Mouse (Mus musculus): ENCODE data around the gene Helt. TPM values are rescaled to one million over a fixed set of nuclear protein-coding genes. Genes with fewer than 3 reads are reported as not detected.
"Not testable (repeated sequence)": the region's sequence is repeated elsewhere in the genome, so short reads cannot be mapped to it uniquely, and the experiment has no call there.

Helt gene
- total RNA-seq, 2 experiments from 2014 or later = not detected

DNA sequence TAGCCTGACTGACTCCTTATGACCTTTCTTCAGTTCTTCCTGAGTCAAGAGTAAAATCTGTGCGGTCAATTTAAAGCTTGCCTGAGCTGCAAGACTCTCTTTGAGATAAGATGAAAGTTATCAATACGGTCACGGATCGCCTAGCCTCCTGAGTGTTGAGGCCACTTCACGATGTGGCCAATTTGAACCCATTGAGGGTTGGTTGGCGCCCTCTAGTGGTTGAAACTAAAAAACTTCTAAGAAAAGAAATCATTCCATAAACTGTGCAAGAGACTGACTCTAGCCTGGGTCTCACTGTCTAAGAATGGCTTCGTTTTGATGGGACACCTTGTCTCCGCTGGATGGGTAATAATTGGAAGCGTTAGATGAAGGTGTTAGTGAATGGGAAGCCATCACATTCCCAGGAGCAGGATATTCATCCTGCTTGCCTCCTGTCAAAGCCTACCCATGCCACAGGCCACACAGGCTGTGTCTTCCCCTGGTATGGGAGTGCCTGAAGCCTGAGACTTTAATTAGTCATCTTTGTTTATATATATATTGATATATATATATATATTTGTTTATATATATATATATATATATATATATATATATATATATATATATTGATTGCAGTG, 11.4 kb upstream of the Helt start:
- DNase-seq (ENCODE audit: low spot score in 2 of 2) = peak; percentile 38 to 44
- intact Hi-C loops (cut with DNase I) = loop anchor here (1.0 kb wide), 1 partner anchor 64 kb away; no protein-coding TSS in a partner anchor

DNA sequence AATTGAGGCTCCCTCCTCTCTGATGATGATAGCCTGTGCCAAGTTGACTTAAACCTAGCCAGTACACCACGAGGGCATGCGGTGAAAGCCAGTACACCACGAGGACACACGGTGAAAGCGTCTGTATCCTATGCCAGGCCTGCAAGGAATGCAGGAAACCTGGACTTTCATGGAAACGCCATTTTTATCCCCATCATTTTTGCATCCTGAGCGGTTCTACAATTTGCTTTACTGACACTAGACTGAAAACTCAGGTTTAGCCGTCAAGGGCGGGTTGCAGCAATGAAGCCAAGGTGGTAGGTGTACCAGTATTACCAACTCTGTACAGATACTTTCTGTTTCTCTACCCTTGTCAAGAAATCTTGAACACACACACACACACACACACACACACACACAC, 7.7 kb upstream of the Helt start:
- intact Hi-C loops (cut with DNase I) = no loop called here
- DNase-seq (ENCODE audit: low spot score in 2 of 2) = no peak

DNA sequence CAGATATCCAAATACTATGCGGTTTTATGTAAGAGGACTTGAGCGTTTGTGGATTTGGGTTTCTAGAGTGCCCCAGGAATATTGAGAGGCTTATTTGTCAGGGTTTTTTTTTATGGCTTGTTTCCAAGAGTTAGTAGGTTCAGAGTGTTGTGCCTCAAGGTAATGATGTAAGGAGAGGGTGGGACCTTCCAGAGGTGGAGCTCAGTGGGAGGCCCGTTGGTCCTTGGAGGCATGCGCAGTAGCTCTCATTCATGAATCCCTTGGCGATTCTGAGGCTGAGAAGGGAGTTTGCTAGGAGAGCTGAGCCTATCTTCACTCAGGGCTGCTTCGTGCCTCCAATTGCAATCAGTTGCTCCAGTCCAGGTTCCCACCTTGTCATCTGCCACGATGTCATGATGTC, 4.4 kb upstream of the Helt start:
- no peak for DNase-seq (ENCODE audit: low spot score in 2 of 2)
- intact Hi-C loops (cut with DNase I) = no loop called here

DNA sequence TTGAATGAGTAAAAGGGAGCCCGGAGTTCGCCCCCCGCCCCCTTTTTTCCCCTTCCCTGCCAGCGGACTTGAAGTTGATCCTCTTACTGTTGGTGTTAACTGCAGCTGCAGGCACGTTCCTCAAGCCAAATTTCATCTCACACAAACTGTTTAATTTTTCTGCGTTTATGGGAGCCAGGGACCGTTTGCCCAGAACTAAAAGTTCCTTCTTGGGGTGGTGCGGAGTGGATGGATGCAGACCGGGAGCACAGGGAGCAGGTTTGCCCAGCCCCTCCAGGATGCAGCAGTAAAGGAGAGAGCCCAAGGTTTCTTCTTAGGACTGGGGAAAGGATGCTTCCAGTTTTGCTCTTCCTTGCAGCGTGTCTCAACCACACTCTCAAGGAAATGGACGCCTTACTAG, 2.1 kb upstream of the Helt start:
- intact Hi-C loops (cut with DNase I) = no loop called here
- DNase-seq (ENCODE audit: low spot score in 2 of 2) = no peak

DNA sequence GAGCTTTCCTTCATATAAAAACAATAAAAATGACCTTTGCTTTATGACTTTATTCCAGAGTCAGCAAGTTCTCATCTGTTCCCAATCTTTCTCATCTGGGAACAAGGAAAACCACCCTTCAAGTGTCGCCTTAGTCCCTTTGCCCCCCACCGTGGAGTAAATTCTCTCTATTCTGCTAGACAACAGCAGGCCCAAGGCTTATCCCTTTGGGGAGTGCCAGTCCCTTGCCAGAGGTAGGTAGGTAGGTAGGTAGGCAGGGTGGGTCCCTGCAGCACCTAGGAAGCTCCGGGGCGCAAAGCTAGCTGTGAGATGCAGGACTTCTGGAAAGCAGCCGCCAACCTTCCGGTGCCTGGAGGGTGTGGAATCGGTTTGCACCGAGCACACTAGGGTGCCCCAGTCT, 1.5 kb upstream of the Helt start:
- no peak for DNase-seq (ENCODE audit: low spot score in 2 of 2)
- intact Hi-C loops (cut with DNase I) = no loop called here

DNA sequence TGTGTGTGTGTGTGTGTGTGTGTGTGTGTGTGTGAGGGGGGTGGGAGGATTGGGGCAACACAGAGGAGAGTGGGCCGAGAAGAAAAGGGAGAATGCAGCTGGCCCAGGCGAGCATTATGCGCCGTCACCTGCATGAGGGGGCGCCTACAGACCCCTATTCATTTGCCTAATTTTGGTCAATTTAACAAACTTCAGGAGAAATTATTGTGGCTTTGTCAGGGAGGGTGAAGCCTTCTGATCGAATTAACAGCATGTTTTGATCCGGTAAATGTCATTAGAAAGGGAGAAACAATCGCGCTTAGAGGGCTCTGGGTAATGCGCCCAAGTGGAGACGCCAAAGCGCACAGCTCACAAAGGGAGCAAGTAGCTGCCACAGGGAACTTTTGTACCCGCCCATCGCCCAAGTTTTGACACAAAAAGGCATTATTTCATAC, 647 bp upstream of the Helt start:
- DNase-seq (ENCODE audit: low spot score in 2 of 2) = no peak
- intact Hi-C loops (cut with DNase I) = no loop called here

DNA sequence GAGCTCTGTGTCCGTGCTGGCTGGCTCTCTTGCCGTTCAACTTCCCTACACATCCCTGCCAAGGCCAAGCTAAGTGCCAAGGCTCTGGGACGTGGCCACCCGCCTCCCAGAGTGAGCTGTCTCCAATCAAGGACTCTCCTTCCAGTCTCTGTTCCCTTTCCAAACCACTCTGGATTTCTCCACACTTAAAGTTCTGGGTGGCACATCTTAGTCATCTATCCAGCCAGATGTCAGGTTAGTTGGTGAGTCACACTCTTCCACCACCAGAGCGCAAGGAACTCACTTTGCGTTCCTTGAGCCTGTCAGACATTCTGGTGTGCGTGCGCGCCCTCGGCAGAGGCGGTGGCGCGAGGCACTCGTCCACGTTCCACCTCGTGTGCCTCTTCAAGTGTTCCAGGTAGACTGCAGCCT, 725 bp downstream of the Helt start:
- intact Hi-C loops (cut with DNase I) = no loop called here
- DNase-seq (ENCODE audit: low spot score in 2 of 2) = peak; percentile 17 to 43

DNA sequence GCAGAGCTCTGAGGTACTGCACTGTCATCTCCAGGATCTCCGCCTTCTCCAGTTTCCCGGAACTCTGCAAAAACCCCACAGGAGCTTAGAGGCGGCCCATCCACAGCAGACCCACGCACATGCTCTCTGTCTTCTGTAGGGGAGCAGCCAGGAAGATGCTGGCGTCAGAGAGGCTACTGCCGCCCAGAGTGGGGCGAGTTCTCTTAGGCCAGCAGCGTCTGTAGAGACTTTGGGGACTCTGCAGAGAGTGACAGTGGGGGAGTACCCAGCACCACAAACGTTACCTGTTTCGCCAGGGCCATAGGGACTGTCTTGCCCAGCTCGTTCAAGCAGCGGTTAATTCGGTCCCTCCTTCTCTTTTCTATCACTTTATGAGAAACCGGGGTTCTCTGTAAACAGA, 1.3 kb downstream of the Helt start:
- intact Hi-C loops (cut with DNase I) = no loop called here
- DNase-seq (ENCODE audit: low spot score in 2 of 2) = no peak

DNA sequence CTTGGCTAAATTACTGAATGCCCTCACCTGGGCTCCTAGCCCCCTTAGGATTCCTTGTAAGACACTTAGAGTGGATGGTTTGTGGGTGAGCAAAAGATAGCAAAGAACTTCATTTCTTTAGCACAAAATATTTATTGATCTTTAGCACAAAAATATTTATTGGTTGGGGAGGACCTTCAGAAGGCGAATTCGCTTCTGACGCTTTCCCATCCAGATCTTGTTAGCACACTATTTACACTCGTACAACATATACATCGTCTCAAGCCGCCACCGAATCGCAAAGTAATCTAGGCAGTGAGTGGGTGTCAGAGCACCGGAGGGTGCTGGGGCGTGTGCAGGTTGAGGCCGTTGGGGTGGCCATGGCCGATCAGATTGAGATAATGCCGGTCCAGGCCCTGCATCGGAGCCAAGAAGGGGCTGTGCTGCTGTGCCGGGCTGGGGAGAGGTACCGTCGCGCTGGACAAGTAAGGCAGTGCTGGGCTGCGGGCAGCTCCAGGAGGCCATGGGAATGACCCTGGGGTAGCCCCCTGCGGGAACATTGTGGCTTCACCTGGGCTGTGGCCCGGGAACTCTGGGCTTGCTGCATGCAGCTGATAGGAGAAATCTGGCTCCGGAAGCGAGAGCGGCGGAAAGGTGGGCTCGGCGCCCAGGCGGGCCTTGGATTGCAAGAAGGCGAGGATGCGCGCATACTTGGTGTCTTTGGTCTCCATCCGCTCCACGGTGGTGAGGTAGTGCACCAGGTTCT, 2.4 kb downstream of the Helt start:
- intact Hi-C loops (cut with DNase I) = no loop called here
- no peak for DNase-seq (ENCODE audit: low spot score in 2 of 2)

DNA sequence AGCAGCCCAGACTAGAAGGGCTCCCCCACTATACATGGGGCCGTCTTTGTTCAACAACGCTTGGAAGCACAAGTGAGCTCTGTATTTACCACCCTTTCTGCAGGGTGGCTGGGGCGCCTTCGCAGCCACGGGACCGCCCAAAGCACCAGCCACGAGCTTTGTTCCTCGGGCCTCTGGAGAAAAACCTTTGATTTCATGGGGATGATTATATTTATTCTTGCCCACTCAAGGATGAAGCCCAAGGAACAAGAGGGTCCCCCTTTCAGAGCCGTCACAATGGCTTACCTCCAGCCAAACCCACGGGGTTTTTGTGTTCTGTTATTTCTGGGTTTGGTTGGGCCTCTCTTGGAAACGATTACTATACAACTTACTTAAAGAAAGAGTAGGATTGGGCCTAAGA, 5.2 kb downstream of the Helt start:
- DNase-seq (ENCODE audit: low spot score in 2 of 2) = no peak
- intact Hi-C loops (cut with DNase I) = no loop called here

DNA sequence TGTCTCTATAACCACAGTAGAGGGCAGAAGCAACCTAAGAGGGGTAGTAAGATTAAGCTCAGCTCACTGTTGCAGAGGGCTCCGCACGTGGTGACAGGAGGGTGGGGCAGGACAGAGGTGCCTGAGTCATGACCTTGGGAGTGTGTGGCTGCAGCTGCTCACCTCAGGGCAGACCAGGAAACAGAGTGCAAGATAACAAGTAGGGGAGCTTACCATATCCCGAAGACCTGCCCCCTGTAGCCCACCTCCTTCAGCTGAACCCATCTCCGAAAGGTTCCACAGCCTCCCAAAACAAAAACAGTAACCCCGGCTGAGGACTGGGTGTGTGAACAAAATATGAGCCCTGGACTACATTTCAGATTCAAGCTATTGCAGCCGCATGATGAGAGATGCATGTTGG, 6.5 kb downstream of the Helt start:
- intact Hi-C loops (cut with DNase I) = no loop called here
- no peak for DNase-seq (ENCODE audit: low spot score in 2 of 2)

DNA sequence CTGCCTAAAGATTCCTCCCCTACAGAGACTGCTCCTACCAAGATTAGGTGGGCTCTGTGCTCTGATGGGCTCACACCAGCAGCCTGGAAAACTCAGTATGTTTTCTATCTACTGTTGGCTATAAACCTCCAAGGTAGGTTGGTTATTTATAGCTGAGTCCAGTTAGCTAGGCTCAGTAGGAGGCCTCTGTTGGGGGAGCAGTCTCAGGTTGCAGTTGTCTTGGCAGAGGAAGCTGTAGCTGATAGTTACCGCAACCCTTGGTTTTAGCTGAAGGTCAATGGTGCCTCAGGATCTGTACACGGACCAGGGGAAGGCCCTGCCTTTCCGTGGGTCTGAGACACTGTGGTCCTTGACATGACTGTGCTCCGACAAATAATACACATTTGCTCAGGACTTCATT, 8.5 kb downstream of the Helt start:
- intact Hi-C loops (cut with DNase I) = no loop called here
- DNase-seq (ENCODE audit: low spot score in 2 of 2) = no peak

DNA sequence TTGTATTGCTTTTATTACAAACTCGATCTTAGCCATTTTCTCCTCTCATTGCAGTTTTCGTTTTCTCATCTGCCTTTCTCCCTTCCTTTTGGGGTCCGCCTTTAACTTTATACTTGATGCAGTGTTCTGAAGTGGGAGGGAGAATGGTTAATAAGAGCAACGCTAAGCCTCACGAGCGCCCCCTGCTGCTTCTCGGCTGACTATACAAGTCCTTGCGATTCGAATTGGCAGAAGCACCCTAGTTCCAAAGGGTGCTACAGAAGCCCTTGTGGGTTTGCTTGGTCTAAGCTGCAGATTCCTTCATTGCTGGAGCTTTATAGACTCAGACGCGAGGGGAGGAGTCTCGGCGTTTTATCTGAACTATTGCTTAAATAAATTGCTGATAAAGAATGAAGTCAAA, 12.9 kb downstream of the Helt start:
- peak; percentile 51 to 76 for DNase-seq (ENCODE audit: low spot score in 2 of 2)
- intact Hi-C loops (cut with DNase I) = loop anchor here (5.0 kb wide), 1 partner anchor 39 kb away; no protein-coding TSS in a partner anchor

DNA sequence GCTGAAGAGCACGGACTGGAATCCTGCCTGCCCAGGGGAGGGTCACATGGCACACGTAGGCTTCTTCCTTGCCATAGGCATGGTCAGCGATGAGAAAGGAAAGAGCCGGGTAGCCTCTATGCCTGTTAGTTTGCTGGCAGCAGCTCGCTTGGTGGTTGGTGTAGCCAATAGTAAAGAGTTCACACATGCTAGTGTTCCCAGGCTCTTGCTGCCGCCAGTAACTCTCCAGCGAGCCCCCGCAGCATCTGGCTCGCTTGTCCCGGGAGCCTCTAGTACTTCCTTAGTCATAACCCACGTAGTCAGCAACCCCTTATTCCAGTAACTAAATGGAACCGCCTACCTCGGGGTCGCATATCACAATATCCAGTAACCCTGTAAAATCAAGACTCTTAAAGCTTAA, 17.5 kb downstream of the Helt start:
- intact Hi-C loops (cut with DNase I) = no loop called here
- DNase-seq (ENCODE audit: low spot score in 2 of 2) = no peak

DNA sequence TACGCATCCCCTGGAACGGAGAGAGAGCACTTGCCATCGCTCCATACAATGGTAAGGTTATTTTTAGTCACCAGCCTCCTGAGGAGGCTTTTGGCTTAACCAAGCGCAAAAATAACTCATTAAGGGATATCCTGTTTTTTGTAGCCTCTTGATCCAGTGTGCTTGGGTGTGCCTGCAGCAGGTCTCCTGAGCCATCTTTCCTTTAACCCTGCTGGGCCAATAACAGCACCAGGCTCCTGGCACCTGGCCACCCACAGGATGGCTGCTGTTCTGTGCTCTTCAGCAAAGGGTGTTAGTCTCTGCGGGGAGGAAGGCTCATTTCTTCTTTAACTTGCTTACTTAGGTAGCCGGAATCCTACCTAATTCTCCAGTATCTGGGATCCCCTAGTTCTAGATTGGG, 23.7 kb downstream of the Helt start:
- intact Hi-C loops (cut with DNase I) = no loop called here
- DNase-seq (ENCODE audit: low spot score in 2 of 2) = no peak

DNA sequence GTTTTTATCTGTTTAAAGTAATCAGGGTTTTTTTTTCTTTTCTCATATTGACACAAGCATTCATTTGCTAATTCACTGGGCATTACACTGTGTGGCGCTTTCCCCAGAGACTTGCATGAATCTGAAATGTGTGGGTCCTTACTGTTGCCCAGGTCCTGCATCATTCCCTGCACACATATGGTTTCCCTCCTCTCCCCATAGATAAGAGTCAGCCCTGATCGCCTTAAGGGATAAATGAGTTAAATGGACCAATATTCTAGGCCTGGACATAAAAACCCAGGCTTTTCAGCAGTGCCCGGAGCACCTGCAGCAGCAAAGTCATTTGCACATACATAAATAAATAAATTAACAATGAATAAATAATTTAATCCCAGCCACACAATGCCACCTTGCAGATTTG, 24.3 kb downstream of the Helt start:
- DNase-seq (ENCODE audit: low spot score in 2 of 2) = no peak
- intact Hi-C loops (cut with DNase I) = no loop called here

DNA sequence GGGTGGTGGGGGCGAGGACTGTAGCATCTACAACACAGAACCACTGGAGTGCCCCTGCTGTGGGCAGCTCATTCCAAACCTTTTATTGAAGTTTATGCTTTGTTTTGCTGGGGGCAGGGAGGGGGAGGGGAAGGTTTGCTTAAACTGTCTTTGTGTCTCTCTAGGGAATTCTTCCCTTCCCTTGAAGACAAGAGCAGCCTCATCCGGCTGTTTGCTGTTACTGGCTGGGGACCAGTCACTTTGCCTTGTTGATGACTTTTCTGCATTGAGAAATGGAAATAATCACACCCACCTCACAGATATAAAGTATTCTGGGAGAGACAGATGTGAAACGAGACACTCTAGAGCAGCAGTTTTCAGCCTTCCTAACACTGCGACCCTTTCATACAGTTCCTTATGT, 27.7 kb downstream of the Helt start:
- intact Hi-C loops (cut with DNase I) = no loop called here
- no peak for DNase-seq (ENCODE audit: low spot score in 2 of 2)

DNA sequence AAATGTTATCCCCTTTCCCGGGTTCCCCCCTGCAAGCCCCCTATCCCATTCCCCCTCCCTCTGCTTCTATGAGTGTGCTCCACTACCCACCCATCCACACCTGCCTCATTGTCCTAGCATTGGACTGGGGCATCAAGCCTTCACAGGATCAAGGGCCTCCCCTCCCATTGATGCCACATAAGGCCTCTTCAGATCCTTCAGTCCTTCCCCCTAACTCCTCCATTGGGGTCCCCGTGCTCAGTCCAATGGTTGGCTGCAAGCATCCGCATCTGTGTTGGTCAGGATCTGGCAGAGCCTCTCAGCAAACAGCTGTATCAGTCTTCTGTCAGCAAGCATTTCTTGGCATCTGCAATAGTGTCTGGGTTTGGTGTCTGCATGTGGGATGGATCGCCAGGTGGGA, 30.3 kb downstream of the Helt start:
- intact Hi-C loops (cut with DNase I); DNase-seq (ENCODE audit: low spot score in 2 of 2): not testable (repeated sequence)

DNA sequence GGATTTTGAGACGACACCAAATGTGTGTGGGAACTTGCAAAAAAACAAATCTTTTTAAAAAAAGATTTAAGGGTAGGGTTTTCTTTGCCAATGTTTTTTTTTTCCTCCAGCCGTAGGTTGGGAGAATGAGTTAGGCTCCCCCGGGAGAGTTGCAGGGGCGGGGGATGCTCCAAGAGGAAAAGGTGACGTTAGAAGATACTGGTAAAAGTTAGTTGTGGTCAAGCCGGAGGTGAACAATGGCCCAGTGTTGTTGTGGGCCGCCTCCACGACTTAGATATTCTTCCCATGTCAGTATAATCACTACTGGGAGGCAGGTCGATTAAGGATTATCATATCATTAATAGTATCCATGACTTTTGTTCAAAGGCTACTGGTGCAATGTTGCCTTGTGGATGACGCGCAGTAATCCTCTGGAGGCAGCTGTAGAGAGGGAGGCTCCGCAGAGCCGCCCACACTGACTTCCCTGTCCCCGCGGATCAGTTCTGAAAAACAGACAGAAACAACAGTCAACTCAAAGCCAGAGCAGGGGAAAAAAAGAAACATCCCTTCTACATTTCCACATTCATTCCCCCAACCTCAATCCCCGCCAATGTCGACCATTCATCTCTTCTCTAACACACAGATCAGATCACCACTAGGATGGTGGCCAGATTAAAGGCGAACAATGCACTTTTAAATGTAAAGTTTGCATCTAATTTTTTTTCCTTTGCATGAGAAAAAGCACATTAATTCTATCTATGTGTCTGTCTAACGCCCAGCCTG, 36.4 kb downstream of the Helt start:
- DNase-seq (ENCODE audit: low spot score in 2 of 2) = no peak
- intact Hi-C loops (cut with DNase I) = no loop called here

DNA sequence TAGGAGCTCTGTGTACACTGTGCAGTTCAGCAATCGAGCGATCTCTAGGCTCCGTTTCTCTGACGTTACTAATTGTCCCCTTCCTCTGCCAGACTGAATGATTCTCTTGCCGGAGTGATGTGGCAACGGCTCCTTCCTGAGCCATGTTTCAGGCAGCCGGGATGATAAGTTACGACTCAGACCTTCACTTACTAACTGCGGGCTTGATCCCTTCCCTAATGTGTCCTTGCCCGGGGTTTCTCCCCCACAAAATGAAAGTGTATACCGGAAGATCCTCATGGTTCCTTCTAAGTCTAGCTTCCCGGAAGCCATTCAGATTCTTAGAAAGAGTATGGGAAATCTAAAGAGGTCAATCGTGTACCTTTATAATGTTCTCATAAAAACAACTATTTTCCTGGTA, 42.0 kb downstream of the Helt start:
- DNase-seq (ENCODE audit: low spot score in 2 of 2) = no peak
- intact Hi-C loops (cut with DNase I) = no loop called here

DNA sequence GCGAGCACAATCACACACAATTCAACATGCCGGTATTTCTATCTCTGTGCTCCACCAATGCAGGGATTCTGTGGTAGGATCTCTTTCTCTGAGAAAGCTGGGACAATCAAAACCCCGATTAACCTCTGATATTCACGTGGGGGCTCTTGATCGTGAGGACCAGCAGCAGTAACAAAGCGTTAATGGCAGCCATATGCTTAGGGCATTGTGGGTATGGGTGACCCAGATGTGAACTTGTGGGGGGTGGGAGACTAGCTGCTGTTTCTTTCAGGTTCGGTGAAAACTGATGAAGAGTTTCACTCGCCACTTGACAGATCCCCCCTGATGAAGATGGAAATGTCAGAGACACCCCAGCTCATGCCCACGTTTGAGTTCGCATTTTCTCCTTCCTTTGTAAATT, 42.9 kb downstream of the Helt start:
- no peak for DNase-seq (ENCODE audit: low spot score in 2 of 2)
- intact Hi-C loops (cut with DNase I) = no loop called here

All from left cerebral cortex, postnatal 14 days (tissue).